Mouse (Mus musculus): ENCODE data around the gene Vmn1r224. TPM values are rescaled to one million over a fixed set of nuclear protein-coding genes. Genes with fewer than 3 reads are reported as not detected.

Vmn1r224 gene
- not detected in 2 replicates for total RNA-seq (2017)

DNA sequence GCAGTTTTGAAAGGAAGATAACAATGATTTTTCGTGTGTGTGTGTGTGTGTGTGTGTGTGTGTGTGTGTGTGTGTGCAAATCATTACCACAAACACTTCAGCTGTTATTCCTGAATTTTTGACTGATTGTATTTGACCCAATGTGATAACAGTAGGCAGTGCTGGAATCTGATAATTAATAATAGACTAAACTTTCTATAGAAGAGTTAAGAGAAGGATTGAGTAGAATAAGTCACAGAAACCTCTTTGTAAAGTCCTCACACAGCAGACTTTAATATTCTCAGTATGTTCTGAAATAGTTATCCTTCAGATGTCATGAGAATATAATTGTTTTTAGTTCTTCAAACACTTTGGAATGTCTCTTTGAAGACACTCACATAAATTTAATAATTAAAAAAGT is at the start of gene Vmn1r224:
Gene Vmn1r224 (plus strand): TSS at position 301 of the 400 bp plus-strand sequence.
- no peak for ATAC-seq (replicated peaks in 1 of 2; ENCODE audit: insufficient read depth in 1 of 2, low FRiP score in 2 of 2, low TSS enrichment in 1 of 2, low read depth in 1 of 2, poor library complexity in 2 of 2, severe bottlenecking in 2 of 2)

DNA sequence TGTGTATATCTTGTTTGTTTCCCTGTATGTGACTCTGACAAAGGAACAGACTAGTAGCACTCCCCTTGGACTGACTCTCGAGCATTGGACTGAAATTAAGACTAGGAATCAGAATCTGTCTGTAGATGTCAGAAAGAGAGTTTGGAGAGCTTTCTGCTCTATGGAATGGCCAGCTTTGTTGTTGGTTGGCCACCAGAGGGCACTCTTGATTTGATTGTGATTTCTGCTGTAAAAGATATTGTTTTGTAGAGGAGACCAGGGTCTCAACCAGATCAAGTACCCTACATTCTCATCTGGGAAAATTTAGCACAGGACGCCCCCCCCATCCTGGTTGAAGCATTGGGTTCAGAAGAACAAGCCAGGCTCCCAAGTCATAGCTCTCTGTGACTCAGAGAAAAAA is 14.8 kb upstream of the Vmn1r224 start:
- no peak for ATAC-seq (replicated peaks in 1 of 2; ENCODE audit: insufficient read depth in 1 of 2, low FRiP score in 2 of 2, low TSS enrichment in 1 of 2, low read depth in 1 of 2, poor library complexity in 2 of 2, severe bottlenecking in 2 of 2)

DNA sequence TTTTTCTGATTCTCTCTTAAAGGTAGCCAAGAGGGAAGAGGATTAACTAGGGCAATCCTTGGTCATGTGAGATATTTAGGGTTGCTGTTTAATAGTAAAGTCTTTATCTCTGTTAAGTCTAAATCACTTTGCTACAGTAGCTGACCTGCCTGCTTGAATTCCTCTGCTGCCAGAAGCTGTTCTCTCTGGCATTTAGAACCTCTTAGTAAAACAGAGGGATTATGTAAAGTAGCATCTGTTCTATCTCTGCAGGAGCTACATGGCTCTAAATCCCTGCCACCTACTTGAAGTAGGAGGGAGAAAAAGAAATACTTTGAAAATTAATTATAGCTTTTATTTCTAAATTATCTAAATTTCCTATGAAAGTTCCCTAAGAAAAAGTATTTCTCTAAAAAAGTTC is 25.3 kb downstream of the Vmn1r224 start:
- no peak for ATAC-seq (replicated peaks in 1 of 2; ENCODE audit: insufficient read depth in 1 of 2, low FRiP score in 2 of 2, low TSS enrichment in 1 of 2, low read depth in 1 of 2, poor library complexity in 2 of 2, severe bottlenecking in 2 of 2)

DNA sequence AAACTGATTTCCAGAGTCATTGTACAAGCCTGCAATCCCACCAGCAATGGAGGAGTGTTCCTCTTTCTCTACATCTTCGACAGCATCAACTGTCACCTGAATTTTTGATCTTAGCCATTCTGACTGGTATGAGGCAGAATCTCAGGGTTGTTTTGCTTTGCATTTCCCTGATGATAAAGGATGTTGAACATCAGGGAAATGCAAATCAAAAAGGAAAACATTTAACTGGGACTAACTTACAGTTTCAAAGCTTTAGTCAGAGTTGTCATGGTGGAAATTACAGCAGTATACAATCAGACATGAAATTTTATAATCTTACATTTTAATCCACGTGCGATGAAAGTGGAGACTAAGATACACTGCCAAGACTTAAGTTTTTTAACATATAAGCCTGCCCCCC is 59.4 kb downstream of the Vmn1r224 start:
- ATAC-seq (replicated peaks in 1 of 2; ENCODE audit: insufficient read depth in 1 of 2, low FRiP score in 2 of 2, low TSS enrichment in 1 of 2, low read depth in 1 of 2, poor library complexity in 2 of 2, severe bottlenecking in 2 of 2): no peak

Other genes starting within 250 kb of the Vmn1r224 start
- gene Fpr-rs6, start 231.0 kb upstream of the Vmn1r224 start, total RNA-seq (2017): not detected in 2 replicates
- not detected in 2 replicates for gene Vmn2r105, start 179.1 kb upstream of the Vmn1r224 start, total RNA-seq (2017)
- not detected in 2 replicates for gene Vmn2r106, start 128.6 kb upstream of the Vmn1r224 start, total RNA-seq (2017)
- not detected in 2 replicates for gene Vmn2r107, start 68.9 kb upstream of the Vmn1r224 start, total RNA-seq (2017)
- not detected in 2 replicates for gene Vmn2r108, start 67.2 kb downstream of the Vmn1r224 start, total RNA-seq (2017)
- not detected in 2 replicates for gene Vmn1r225, start 84.0 kb downstream of the Vmn1r224 start, total RNA-seq (2017)
- not detected in 2 replicates for gene Vmn2r109, start 150.6 kb downstream of the Vmn1r224 start, total RNA-seq (2017)
- gene Vmn2r110, start 182.3 kb downstream of the Vmn1r224 start, total RNA-seq (2017): not detected in 2 replicates
- gene Fpr-rs3, start 210.7 kb downstream of the Vmn1r224 start, total RNA-seq (2017): not detected in 2 replicates

All from hematopoietic stem cell, adult 5-6 weeks (primary cell).